Mouse (Mus musculus): ENCODE results near the gene Anks3. TPM values are rescaled to one million over a fixed set of nuclear protein-coding genes. Genes with fewer than 3 reads are reported as not detected.

The Anks3 gene
- polyA plus RNA-seq, 1 experiment from 2014 or later = 54.1 TPM

- H3K4me3 ChIP-seq (replicated peaks; ENCODE audit: low read depth, low read length) = no peak overlapping the region
- H3K4me2 ChIP-seq (ENCODE audit: low read length) = no peak overlapping the region
- DNase-seq (ENCODE audit: low spot score) (no peak), ATAC-seq (replicated peaks; ENCODE audit: low FRiP score, low read depth) (no peak)
- peaks cover 8% of the 10 kb centered on the region for H3K36me3 ChIP-seq (ENCODE audit: insufficient read depth, low read length)
- H3K9me3 ChIP-seq (replicated peaks; ENCODE audit: low read length) = no peaks in the 10 kb centered on the region
- no peak overlapping the region for H3K9ac ChIP-seq (ENCODE audit: low read depth, low read length)
- 0 out of 2 replicates have a peak, but pooled peaks cover 3% of the 10 kb centered on the region for H3K4me1 ChIP-seq (replicated peaks; ENCODE audit: insufficient read depth, low read length)
- 70% methylated on average over 8 of the region's 8 CpGs for WGBS
- H3K27ac ChIP-seq = no peak overlapping the region
- H3K27me3 ChIP-seq (ENCODE audit: insufficient read depth, low read length) = no peaks in the 10 kb centered on the region
- no peak for TF ChIP-seq CTCF (IDR thresholded peaks at IDR 0.05; ENCODE audit: low read depth)
These were observed 3.7 kb downstream of the Anks3 start for GRCm38 (mm10) chr16:4960260-4960659.

DNA sequence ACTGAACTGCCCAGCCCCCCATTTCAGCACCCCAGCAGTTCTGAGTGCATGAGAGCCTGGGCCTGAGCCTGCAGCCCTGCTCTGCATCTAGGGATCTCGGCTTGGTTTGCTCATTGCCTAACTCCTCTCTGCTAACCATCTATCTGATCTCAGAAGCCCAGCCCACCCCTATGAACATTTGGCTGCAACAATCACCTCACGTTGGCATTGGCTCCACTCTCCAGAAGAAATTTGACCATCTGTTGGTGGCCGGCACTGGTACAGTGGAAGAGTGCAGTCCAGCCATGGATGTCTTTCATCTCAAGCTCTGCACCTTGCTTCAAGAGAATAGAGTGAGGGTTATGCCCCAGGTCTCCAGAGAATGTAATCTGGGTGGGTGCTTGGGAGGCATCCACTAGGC, 6.6 kb downstream of the Anks3 start:
- no peak overlapping the region for H3K27ac ChIP-seq
- H3K36me3 ChIP-seq (ENCODE audit: insufficient read depth, low read length) = peaks cover 33% of the 10 kb centered on the region
- H3K27me3 ChIP-seq (ENCODE audit: insufficient read depth, low read length) = no peaks in the 10 kb centered on the region
- no peak for ATAC-seq (replicated peaks; ENCODE audit: low FRiP score, low read depth)
- H3K4me3 ChIP-seq (replicated peaks; ENCODE audit: low read depth, low read length) = no peak overlapping the region
- H3K4me1 ChIP-seq (replicated peaks; ENCODE audit: insufficient read depth, low read length) = no peaks in the 10 kb centered on the region
- no peak overlapping the region for H3K4me2 ChIP-seq (ENCODE audit: low read length)
- WGBS = 80% methylated on average over 3 of the region's 3 CpGs
- H3K9me3 ChIP-seq (replicated peaks; ENCODE audit: low read length) = no peaks in the 10 kb centered on the region
- no peak for TF ChIP-seq CTCF (IDR thresholded peaks at IDR 0.05; ENCODE audit: low read depth)
- H3K9ac ChIP-seq (ENCODE audit: low read depth, low read length) = no peak overlapping the region
- DNase-seq (ENCODE audit: low spot score) = no peak

- H3K4me1 ChIP-seq (replicated peaks; ENCODE audit: insufficient read depth, low read length) = no peaks in the 10 kb centered on the region
- H3K36me3 ChIP-seq (ENCODE audit: insufficient read depth, low read length) = peaks cover 40% of the 10 kb centered on the region
- TF ChIP-seq CTCF (IDR thresholded peaks at IDR 0.05; ENCODE audit: low read depth) = no peak
- no peak overlapping the region for H3K27ac ChIP-seq
- no peak for ATAC-seq (replicated peaks; ENCODE audit: low FRiP score, low read depth)
- no peaks in the 10 kb centered on the region for H3K9me3 ChIP-seq (replicated peaks; ENCODE audit: low read length)
- H3K4me3 ChIP-seq (replicated peaks; ENCODE audit: low read depth, low read length) = no peak overlapping the region
- H3K4me2 ChIP-seq (ENCODE audit: low read length) = no peak overlapping the region
- 90% methylated on average over 3 of the region's 3 CpGs for WGBS
- H3K9ac ChIP-seq (ENCODE audit: low read depth, low read length) = no peak overlapping the region
- H3K27me3 ChIP-seq (ENCODE audit: insufficient read depth, low read length) = no peaks in the 10 kb centered on the region
- DNase-seq (ENCODE audit: low spot score) = no peak
These were observed 7.4 kb downstream of the Anks3 start for GRCm38 (mm10) chr16:4956609-4957008.

- Histone ChIP-seq H3K4me3 (replicated peaks; ENCODE audit: low read depth, low read length) (no peak overlapping the region), H3K36me3 (ENCODE audit: insufficient read depth, low read length) (peaks cover 45% of the 10 kb centered on the region), H3K27ac (0 out of 2 replicates have a peak overlapping the region, but pooled peaks have one; percentile 4), H3K9me3 (replicated peaks; ENCODE audit: low read length) (no peaks in the 10 kb centered on the region), H3K9ac (ENCODE audit: low read depth, low read length) (no peak overlapping the region), H3K27me3 (ENCODE audit: insufficient read depth, low read length) (no peaks in the 10 kb centered on the region), H3K4me1 (replicated peaks; ENCODE audit: insufficient read depth, low read length) (no peaks in the 10 kb centered on the region), H3K4me2 (ENCODE audit: low read length) (no peak overlapping the region)
- DNase-seq (ENCODE audit: low spot score) (no peak), ATAC-seq (replicated peaks; ENCODE audit: low FRiP score, low read depth) (no peak)
- TF ChIP-seq CTCF (IDR thresholded peaks at IDR 0.05; ENCODE audit: low read depth) = no peak
- 88% methylated on average over 4 of the region's 4 CpGs for WGBS
These were observed 16.6 kb downstream of the Anks3 start for GRCm38 (mm10) chr16:4947378-4947777.

GRCm38 (mm10) chr16:4946155-4946554, 17.9 kb downstream of the Anks3 start:
- Histone ChIP-seq H3K27me3 (ENCODE audit: insufficient read depth, low read length) (no peaks in the 10 kb centered on the region), H3K9ac (ENCODE audit: low read depth, low read length) (no peak overlapping the region), H3K27ac (0 out of 2 replicates have a peak overlapping the region, but pooled peaks have one; percentile 19), H3K4me3 (replicated peaks; ENCODE audit: low read depth, low read length) (no peak overlapping the region), H3K36me3 (ENCODE audit: insufficient read depth, low read length) (peaks cover 45% of the 10 kb centered on the region), H3K9me3 (replicated peaks; ENCODE audit: low read length) (no peaks in the 10 kb centered on the region), H3K4me1 (replicated peaks; ENCODE audit: insufficient read depth, low read length) (no peaks in the 10 kb centered on the region), H3K4me2 (ENCODE audit: low read length) (no peak overlapping the region)
- ATAC-seq (replicated peaks; ENCODE audit: low FRiP score, low read depth) = peak; percentile 47
- 77% methylated on average over 3 of the region's 3 CpGs for WGBS
- DNase-seq (ENCODE audit: low spot score) = no peak
- TF ChIP-seq CTCF (IDR thresholded peaks at IDR 0.05; ENCODE audit: low read depth) = no peak

- H3K9ac ChIP-seq (ENCODE audit: low read depth, low read length) = no peak overlapping the region
- no peak overlapping the region for H3K27ac ChIP-seq
- ATAC-seq (replicated peaks; ENCODE audit: low FRiP score, low read depth) = no peak
- no peaks in the 10 kb centered on the region for H3K27me3 ChIP-seq (ENCODE audit: insufficient read depth, low read length)
- peaks cover 48% of the 10 kb centered on the region for H3K36me3 ChIP-seq (ENCODE audit: insufficient read depth, low read length)
- DNase-seq (ENCODE audit: low spot score) = no peak
- H3K4me1 ChIP-seq (replicated peaks; ENCODE audit: insufficient read depth, low read length) = peaks cover 1% of the 10 kb centered on the region; the same call in 1 of the 2 replicates
- H3K4me3 ChIP-seq (replicated peaks; ENCODE audit: low read depth, low read length) = no peak overlapping the region
- 75% methylated on average over 4 of the region's 4 CpGs for WGBS
- TF ChIP-seq CTCF (IDR thresholded peaks at IDR 0.05; ENCODE audit: low read depth) = no peak
- H3K9me3 ChIP-seq (replicated peaks; ENCODE audit: low read length) = no peaks in the 10 kb centered on the region
- no peak overlapping the region for H3K4me2 ChIP-seq (ENCODE audit: low read length)
These were observed 18.6 kb downstream of the Anks3 start for GRCm38 (mm10) chr16:4945415-4945814.

GRCm38 (mm10) chr16:4943431-4943830, 20.6 kb downstream of the Anks3 start:
- 92% methylated on average over 3 of the region's 3 CpGs for WGBS
- peaks cover 47% of the 10 kb centered on the region for H3K36me3 ChIP-seq (ENCODE audit: insufficient read depth, low read length)
- peaks cover 13% of the 10 kb centered on the region; the same call in 1 of the 2 replicates for H3K4me1 ChIP-seq (replicated peaks; ENCODE audit: insufficient read depth, low read length)
- no peaks in the 10 kb centered on the region for H3K27me3 ChIP-seq (ENCODE audit: insufficient read depth, low read length)
- no peaks in the 10 kb centered on the region for H3K9me3 ChIP-seq (replicated peaks; ENCODE audit: low read length)
- no peak overlapping the region for H3K27ac ChIP-seq
- H3K9ac ChIP-seq (ENCODE audit: low read depth, low read length) = no peak overlapping the region
- no peak for TF ChIP-seq CTCF (IDR thresholded peaks at IDR 0.05; ENCODE audit: low read depth)
- no peak for ATAC-seq (replicated peaks; ENCODE audit: low FRiP score, low read depth)
- no peak overlapping the region for H3K4me3 ChIP-seq (replicated peaks; ENCODE audit: low read depth, low read length)
- DNase-seq (ENCODE audit: low spot score) = no peak
- no peak overlapping the region for H3K4me2 ChIP-seq (ENCODE audit: low read length)
